ENCODE assay signal across 12 mouse cellular contexts in genomic region chr2:119145199-119145598, GRCm38 (mm10). TPM values are rescaled to one million over a fixed set of nuclear protein-coding genes. Genes with fewer than 3 reads are reported as not detected.
DNase-seq lines count a peak whose midpoint lies in the region; ATAC-seq lines count a peak whose summit lies in the region.
"Had no signal": no experiment of that assay in that cellular context is flagged by ENCODE, and none has a peak within 500 bp of the region (broad histone marks: within the 10 kb centered on the region; RNA-seq: fewer than 3 reads in every experiment).

No protein-coding gene starts in this region.

- no peaks in the 10 kb centered on the region; the same call in 1 of the 2 replicates for H3K4me1 ChIP-seq in heart, embryonic 12.5 days (replicated peaks)
- H3K4me1 ChIP-seq: hindbrain, embryonic 15.5 days; limb, embryonic 13.5 days; neural tube, embryonic 12.5 days had no signal

- 89% methylated on average over 2 of the region's 2 CpGs for WGBS in heart, embryonic 12.5 days

- DNase-seq in heart, adult 8-10 months (ENCODE audit: low spot score) = no peak
- DNase-seq in thymus, postnatal 25 days = peak; percentile 14
- no peak for DNase-seq in thymus, postnatal 0 days (ENCODE audit: low spot score)
- DNase-seq in induced T-regulatory cell, adult 2 months (ENCODE audit: low read depth) = peak; percentile 46
- no peak for DNase-seq in left cerebral cortex, postnatal 14 days (ENCODE audit: low spot score in 2 of 2)
- no peak for DNase-seq in neural tube, embryonic 10.5 days (ENCODE audit: extremely low spot score, low spot score)

- no peak overlapping the region for H3K9ac ChIP-seq in heart, embryonic 12.5 days
- H3K9ac ChIP-seq: hindbrain, embryonic 15.5 days; limb, embryonic 13.5 days; neural tube, embryonic 12.5 days had no signal

- H3K27ac ChIP-seq in heart, embryonic 12.5 days (ENCODE audit: poor library complexity, severe bottlenecking) = no peak overlapping the region
- H3K27ac ChIP-seq: hindbrain, embryonic 15.5 days; limb, embryonic 13.5 days; neural tube, embryonic 12.5 days had no signal

- H3K4me3 ChIP-seq in heart, embryonic 12.5 days = no peak overlapping the region
- H3K4me3 ChIP-seq: hindbrain, embryonic 15.5 days; limb, embryonic 13.5 days; neural tube, embryonic 12.5 days had no signal

- ATAC-seq in heart, embryonic 12.5 days (ENCODE audit: insufficient number of reproducible peaks, low FRiP score) = peak; percentile 29; the same call in 1 of the 2 replicates
- ATAC-seq in frontal cortex, adult (ENCODE audit: low TSS enrichment) = no peak
- ATAC-seq: Patski had no signal

- H3K27me3 ChIP-seq in heart, embryonic 12.5 days (replicated peaks) = no peaks in the 10 kb centered on the region
- H3K27me3 ChIP-seq: hindbrain, embryonic 15.5 days; limb, embryonic 13.5 days; neural tube, embryonic 12.5 days; Patski had no signal

- intact Hi-C loops in left cerebral cortex, postnatal 14 days (cut with DNase I) = no loop called here

- H3K4me2 ChIP-seq in heart, embryonic 12.5 days = no peak overlapping the region
- H3K4me2 ChIP-seq: hindbrain, embryonic 15.5 days; limb, embryonic 13.5 days; neural tube, embryonic 12.5 days had no signal

- H3K36me3 ChIP-seq in heart, embryonic 12.5 days = peaks cover 86% of the 10 kb centered on the region

- H3K9me3 ChIP-seq in heart, embryonic 12.5 days (replicated peaks) = peaks cover 4% of the 10 kb centered on the region
- H3K9me3 ChIP-seq: hindbrain, embryonic 15.5 days; limb, embryonic 13.5 days; neural tube, embryonic 12.5 days had no signal

RNA-seq across cellular contexts. Expression of gene Rmdn3, which starts 11.6 kb away (rescaled TPM):
- 29.2 and 31.0 TPM in 2 replicates for polyA plus RNA-seq in heart, embryonic 12.5 days (2016; fragmentation: Nextera tagmentation; extraction: Ambion mirVana)
- total RNA-seq in heart, adult 8-10 months (2022) = 10 to 100 TPM; 15.3 to 25.2 (median 17.5) TPM
- 32.9 and 33.5 TPM in 2 replicates for polyA plus RNA-seq in thymus, postnatal 0 days (2015; fragmentation: Nextera tagmentation; extraction: Ambion mirVana)
- 10 to 100 TPM; 49.0 to 49.3 TPM for total RNA-seq in left cerebral cortex, postnatal 14 days (2021)

RNA-seq across cellular contexts. Expression of gene Gchfr, which starts 22.4 kb away (rescaled TPM):
- 4.5 and 5.0 TPM in 2 replicates for polyA plus RNA-seq in heart, embryonic 12.5 days (2016; fragmentation: Nextera tagmentation; extraction: Ambion mirVana)
- total RNA-seq in heart, adult 8-10 months (2022) = 10 to 100 TPM; 10.9 to 12.5 (median 11.4) TPM
- polyA plus RNA-seq in thymus, postnatal 0 days (2015; fragmentation: Nextera tagmentation; extraction: Ambion mirVana) = 1.5 and 1.6 TPM in 2 replicates
- not detected for total RNA-seq in left cerebral cortex, postnatal 14 days (2021)

RNA-seq across cellular contexts. Expression of gene Gm14137, which starts 29.1 kb away (rescaled TPM):
- 0.34 and 0.46 TPM in 2 replicates for polyA plus RNA-seq in heart, embryonic 12.5 days (2016; fragmentation: Nextera tagmentation; extraction: Ambion mirVana)
- not detected for total RNA-seq in heart, adult 8-10 months (2022)
- polyA plus RNA-seq in thymus, postnatal 0 days (2015; fragmentation: Nextera tagmentation; extraction: Ambion mirVana) = 0.37 and 0.44 TPM in 2 replicates
- total RNA-seq in left cerebral cortex, postnatal 14 days (2021) = not detected

RNA-seq across cellular contexts. Expression of gene Rad51, which starts 32.6 kb away (rescaled TPM):
- 32.2 and 33.3 TPM in 2 replicates for polyA plus RNA-seq in heart, embryonic 12.5 days (2016; fragmentation: Nextera tagmentation; extraction: Ambion mirVana)
- total RNA-seq in heart, adult 8-10 months (2022) = under 1 TPM; 0.22 to 0.60 (median 0.28) TPM
- polyA plus RNA-seq in thymus, postnatal 0 days (2015; fragmentation: Nextera tagmentation; extraction: Ambion mirVana) = 49.3 and 49.7 TPM in 2 replicates
- total RNA-seq in left cerebral cortex, postnatal 14 days (2021) = 1 to 10 TPM; 1.5 to 3.3 TPM

Comparison
In these comparisons a context has a peak if more than half of its experiments do, and no peak if none do; other contexts are left out.
1. DNase-seq: peak in thymus, postnatal 25 days (single experiment) and induced T-regulatory cell, adult 2 months (single experiment); none in heart, adult 8-10 months (single experiment), thymus, postnatal 0 days (single experiment), left cerebral cortex, postnatal 14 days (0 of 2) and neural tube, embryonic 10.5 days (single experiment).
2. RNA of gene Gchfr, which starts 22.4 kb away (total RNA-seq): 10.9 to 12.5 TPM in heart, adult 8-10 months; not detected in left cerebral cortex, postnatal 14 days; every median in the first group is over 4 times any median in the second.